Mouse (Mus musculus) cortical plate, adult 2 months (tissue): ENCODE results near the gene Cdc25a.

Experiments used
- CTCF ChIP-seq: fragments of 200-500 bp; IDR thresholded peaks from 2 replicates; pipeline ENCODE4 v1.5.1; 2011; ENCODE audit warnings: mild to moderate bottlenecking, control low read depth, low read length; ENCODE audit not compliant: insufficient read depth; ENCODE audit errors: extremely low read depth
- POLR2A ChIP-seq: fragments of 200-500 bp; IDR thresholded peaks from 2 replicates; pipeline ENCODE4 v1.6.1; 2011; ENCODE audit warnings: mild to moderate bottlenecking, low read length, control low read depth; ENCODE audit not compliant: insufficient read depth; ENCODE audit errors: extremely low read depth

DNA sequence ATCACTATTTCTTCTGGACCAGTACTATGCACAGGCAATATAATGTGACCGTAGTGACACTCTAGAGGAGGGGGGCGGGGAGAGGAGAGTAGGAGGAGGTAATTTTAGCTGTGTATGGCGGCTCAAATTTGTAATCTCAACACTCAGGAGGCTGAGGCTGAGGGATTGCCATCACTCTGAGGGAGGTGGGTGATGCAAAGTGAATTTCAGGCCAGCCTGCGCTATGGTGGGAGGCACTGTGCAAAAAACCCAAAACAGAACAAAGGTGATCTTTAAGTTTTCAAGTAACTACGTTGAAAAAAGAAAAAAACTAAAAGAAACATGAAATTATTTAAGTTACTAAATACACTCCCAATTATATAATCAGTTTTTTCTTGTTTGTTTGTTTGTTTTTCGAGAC lies 55.4 kb downstream of the Cdc25a start:
- TF ChIP-seq CTCF, result no peak
- no peak for TF ChIP-seq POLR2A
